Mouse (Mus musculus) G1E (cell line): Measurements from ENCODE around the gene Hs3st3a1.

ENCODE experiments used
- CTCF ChIP-seq: IDR thresholded peaks from 2 replicates; pipeline ENCODE4 v1.5.1; 2012; ENCODE audit warnings: low read depth, low read length, inconsistent platforms, mixed read lengths
- GATA1 ChIP-seq: IDR thresholded peaks from 2 replicates; pipeline ENCODE4 v1.6.1; 2012; ENCODE audit warnings: borderline replicate concordance, low read length, inconsistent platforms, mixed read lengths

DNA sequence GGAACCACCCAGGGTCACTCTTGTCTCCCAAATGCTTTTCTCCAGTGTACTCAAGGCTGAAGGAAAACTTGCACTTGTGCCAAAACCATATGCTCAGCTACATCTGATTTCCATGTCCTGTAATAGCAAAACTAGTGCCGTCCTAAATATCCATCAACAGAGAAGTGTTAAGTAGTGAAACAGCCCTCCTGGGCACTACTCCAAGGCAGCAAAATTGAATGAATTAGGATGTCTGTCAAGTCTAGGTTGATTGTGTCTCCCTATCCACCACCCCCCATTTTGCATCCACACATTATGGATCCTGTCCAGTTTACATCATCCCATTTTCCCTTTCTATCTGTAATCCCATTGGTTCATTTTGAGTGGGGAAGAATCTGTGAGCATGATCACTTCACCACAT lies 16.2 kb upstream of the Hs3st3a1 start:
- TF ChIP-seq CTCF (no peak), GATA1 (no peak)
